Mouse (Mus musculus): ENCODE results near the gene Tmem14c. TPM values are rescaled to one million over a fixed set of nuclear protein-coding genes. Genes with fewer than 3 reads are reported as not detected.
A peak's percentile ranks its signal among the peaks of the same experiment; 100 is the strongest.

Gene Tmem14c
- total and polyA plus RNA-seq, 3 experiments, result 140 to 183 (median 178) TPM

GRCm38 (mm10) chr13:40971261-40971660 lies 44.8 kb upstream of the Tmem14c start:
- H3K36me3 ChIP-seq (replicated peaks in 1 of 2; ENCODE audit: control insufficient read depth in 1 of 2, insufficient read depth in 1 of 2, low read length in 1 of 2), result no peaks in the 10 kb centered on the region
- H3K27me3 ChIP-seq (replicated peaks), result no peaks in the 10 kb centered on the region
- in situ Hi-C loops (cut with MboI; ENCODE audit: low pct_ligation_motif_present, low pct_unique_long_range_greater_than_20kb, low sequenced_read_pairs) (loop anchor here (10.0 kb wide), 1 partner anchor 126 kb away; no protein-coding TSS in a partner anchor), dilution Hi-C loops (cut with MboI; ENCODE audit: extremely low pct_ligation_motif_present, extremely low pct_unique_long_range_greater_than_20kb, low sequenced_read_pairs) (no loop called here)
- peaks cover 13 to 26% of the 10 kb centered on the region in 2 experiments for H3K4me1 ChIP-seq (ENCODE audit: control insufficient read depth in 1 of 2, insufficient read depth in 2 of 2)
- H3K9ac ChIP-seq (ENCODE audit: insufficient read depth, low read depth), result no peak overlapping the region
- H3K79me2 ChIP-seq (replicated peaks; ENCODE audit: control insufficient read depth, extremely low read depth, insufficient read depth, poor library complexity, severe bottlenecking), result no peaks in the 10 kb centered on the region
- H3K4me2 ChIP-seq (ENCODE audit: insufficient read depth, low read depth, poor library complexity, severe bottlenecking), result no peak overlapping the region
- H3K4me3 ChIP-seq (replicated peaks in 1 of 3; ENCODE audit: low read depth in 2 of 3, low read length in 2 of 3, poor library complexity in 1 of 3), result no peak overlapping the region
- no peak overlapping the region for H3K27ac ChIP-seq (ENCODE audit: insufficient read depth, low read depth)
- TF ChIP-seq BHLHE40 (IDR thresholded peaks at IDR 0.05; ENCODE audit: low read depth, low read length), result 0 out of 2 replicates have a peak, but pooled peaks have one; percentile 6
- TF ChIP-seq ELF1 (IDR thresholded peaks at IDR 0.05; ENCODE audit: low read depth, low read length), result no peak
- TF ChIP-seq UBTF (IDR thresholded peaks at IDR 0.05; ENCODE audit: low read depth, low read length), result no peak
- no peak for TF ChIP-seq POLR2AphosphoS2 (IDR thresholded peaks at IDR 0.05; ENCODE audit: low read depth, low read length)
- no peaks in the 10 kb centered on the region for H3K9me3 ChIP-seq (replicated peaks; ENCODE audit: low read length)
- no peak for DNase-seq (ENCODE audit: extremely low read depth)

GRCm38 (mm10) chr13:40971831-40972230 lies 44.3 kb upstream of the Tmem14c start:
- H3K4me2 ChIP-seq (ENCODE audit: insufficient read depth, low read depth, poor library complexity, severe bottlenecking), result no peak overlapping the region
- no peak overlapping the region for H3K9ac ChIP-seq (ENCODE audit: insufficient read depth, low read depth)
- H3K27ac ChIP-seq (ENCODE audit: insufficient read depth, low read depth), result no peak overlapping the region
- TF ChIP-seq RAD21 (IDR thresholded peaks at IDR 0.05; ENCODE audit: low read depth, low read length) (no peak), EP300 (IDR thresholded peaks at IDR 0.05; ENCODE audit: low read length) (no peak), MEF2A (IDR thresholded peaks at IDR 0.05; ENCODE audit: borderline replicate concordance, low read depth, low read length) (no peak), MAX (IDR thresholded peaks at IDR 0.05; ENCODE audit: low read length) (no peak), HCFC1 (IDR thresholded peaks at IDR 0.05; ENCODE audit: low read depth, low read length) (no peak), CTCF (conservative IDR thresholded peaks at IDR 0.05 in 1 of 2, IDR thresholded peaks at IDR 0.05 in 1 of 2; ENCODE audit: low read depth in 2 of 2, low read length in 2 of 2) (no peak), BHLHE40 (IDR thresholded peaks at IDR 0.05; ENCODE audit: low read depth, low read length) (no peak), TCF12 (IDR thresholded peaks at IDR 0.05; ENCODE audit: low read depth, low read length) (no peak)
- H3K4me3 ChIP-seq (replicated peaks in 1 of 3; ENCODE audit: low read depth in 2 of 3, low read length in 2 of 3, poor library complexity in 1 of 3), result no peak overlapping the region
- no peak for DNase-seq (ENCODE audit: extremely low read depth)
- peaks cover 13 to 22% of the 10 kb centered on the region in 2 experiments for H3K4me1 ChIP-seq (ENCODE audit: control insufficient read depth in 1 of 2, insufficient read depth in 2 of 2)
- no peaks in the 10 kb centered on the region for H3K27me3 ChIP-seq (replicated peaks)
- H3K9me3 ChIP-seq (replicated peaks; ENCODE audit: low read length), result no peaks in the 10 kb centered on the region
- dilution Hi-C loops (cut with MboI; ENCODE audit: extremely low pct_ligation_motif_present, extremely low pct_unique_long_range_greater_than_20kb, low sequenced_read_pairs), result no loop called here
- H3K36me3 ChIP-seq (replicated peaks in 1 of 2; ENCODE audit: control insufficient read depth in 1 of 2, insufficient read depth in 1 of 2, low read length in 1 of 2), result no peaks in the 10 kb centered on the region
- in situ Hi-C loops (cut with MboI; ENCODE audit: low pct_ligation_motif_present, low pct_unique_long_range_greater_than_20kb, low sequenced_read_pairs), result loop anchor here (10.0 kb wide), 1 partner anchor 127 kb away; no protein-coding TSS in a partner anchor
- H3K79me2 ChIP-seq (replicated peaks; ENCODE audit: control insufficient read depth, extremely low read depth, insufficient read depth, poor library complexity, severe bottlenecking), result no peaks in the 10 kb centered on the region

- Histone ChIP-seq H3K79me2 (replicated peaks; ENCODE audit: control insufficient read depth, extremely low read depth, insufficient read depth, poor library complexity, severe bottlenecking) (no peaks in the 10 kb centered on the region), H3K36me3 (replicated peaks in 1 of 2; ENCODE audit: control insufficient read depth in 1 of 2, insufficient read depth in 1 of 2, low read length in 1 of 2) (no peaks in the 10 kb centered on the region), H3K4me2 (ENCODE audit: insufficient read depth, low read depth, poor library complexity, severe bottlenecking) (no peak overlapping the region), H3K9me3 (replicated peaks; ENCODE audit: low read length) (no peaks in the 10 kb centered on the region), H3K4me1 (ENCODE audit: control insufficient read depth in 1 of 2, insufficient read depth in 2 of 2) (peaks cover 13 to 23% of the 10 kb centered on the region in 2 experiments), H3K27me3 (replicated peaks) (no peaks in the 10 kb centered on the region), H3K27ac (ENCODE audit: insufficient read depth, low read depth) (no peak overlapping the region), H3K4me3 (replicated peaks in 1 of 3; ENCODE audit: low read depth in 2 of 3, low read length in 2 of 3, poor library complexity in 1 of 3) (no peak overlapping the region), H3K9ac (ENCODE audit: insufficient read depth, low read depth) (no peak overlapping the region)
- in situ Hi-C loops (cut with MboI; ENCODE audit: low pct_ligation_motif_present, low pct_unique_long_range_greater_than_20kb, low sequenced_read_pairs) (loop anchor here (10.0 kb wide), 1 partner anchor 128 kb away; no protein-coding TSS in a partner anchor), dilution Hi-C loops (cut with MboI; ENCODE audit: extremely low pct_ligation_motif_present, extremely low pct_unique_long_range_greater_than_20kb, low sequenced_read_pairs) (no loop called here)
- no peak for DNase-seq (ENCODE audit: extremely low read depth)
- TF ChIP-seq NELFE (IDR thresholded peaks at IDR 0.05; ENCODE audit: low read depth, low read length), result no peak
- no peak for TF ChIP-seq KAT2A (IDR thresholded peaks at IDR 0.05; ENCODE audit: insufficient replicate concordance, low read length)
- no peak for TF ChIP-seq UBTF (IDR thresholded peaks at IDR 0.05; ENCODE audit: low read depth, low read length)
- TF ChIP-seq SIN3A (IDR thresholded peaks at IDR 0.05; ENCODE audit: low read length), result no peak
- no peak for TF ChIP-seq USF1 (IDR thresholded peaks at IDR 0.05; ENCODE audit: low read depth, low read length)
- TF ChIP-seq ZKSCAN1 (IDR thresholded peaks at IDR 0.05; ENCODE audit: borderline replicate concordance, low read depth, low read length), result no peak
- no peak for TF ChIP-seq ZC3H11A (IDR thresholded peaks at IDR 0.05; ENCODE audit: low read depth, low read length)
- no peak for TF ChIP-seq MYC (IDR thresholded peaks at IDR 0.05; ENCODE audit: low read depth, low read length)
- no peak for TF ChIP-seq CTCF (conservative IDR thresholded peaks at IDR 0.05 in 1 of 2, IDR thresholded peaks at IDR 0.05 in 1 of 2; ENCODE audit: low read depth in 2 of 2, low read length in 2 of 2)
- no peak for TF ChIP-seq GABPA (IDR thresholded peaks at IDR 0.05; ENCODE audit: insufficient replicate concordance, low read depth, low read length)
- TF ChIP-seq JUN (IDR thresholded peaks at IDR 0.05; ENCODE audit: insufficient read depth, low read depth, low read length), result no peak
- no peak for TF ChIP-seq RAD21 (IDR thresholded peaks at IDR 0.05; ENCODE audit: low read depth, low read length)
These were observed 43.1 kb upstream of the Tmem14c start for GRCm38 (mm10) chr13:40972976-40973375.

Measured in CH12.LX (cell line).